Mouse (Mus musculus): ENCODE data around the gene Afap1.
A peak's percentile ranks its signal among the peaks of the same experiment; 100 is the strongest.

Gene Afap1

GRCm38 (mm10) chr5:35975681-35976080, 82.6 kb downstream of the Afap1 start:
- DNase-seq: peak; percentile 38

DNA sequence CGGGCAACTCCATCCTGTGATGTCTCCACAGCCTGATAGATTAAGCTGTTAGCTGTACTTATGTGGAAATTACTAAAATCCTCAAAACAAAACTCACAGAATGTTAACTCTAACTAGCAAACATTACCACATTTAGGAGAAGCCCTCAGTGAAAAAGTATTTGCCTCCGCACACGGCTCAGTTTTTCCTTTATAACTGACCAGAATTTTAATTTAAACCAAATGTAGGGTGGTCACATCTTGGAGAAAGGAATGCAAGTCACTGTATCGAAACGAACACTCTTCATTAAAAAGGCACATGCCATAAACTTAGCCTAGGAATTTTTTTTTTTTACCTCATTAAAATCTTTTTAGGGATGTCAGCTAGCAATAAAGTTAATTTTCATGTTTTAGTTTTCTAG, 87.4 kb downstream of the Afap1 start:
- DNase-seq: no peak

DNA sequence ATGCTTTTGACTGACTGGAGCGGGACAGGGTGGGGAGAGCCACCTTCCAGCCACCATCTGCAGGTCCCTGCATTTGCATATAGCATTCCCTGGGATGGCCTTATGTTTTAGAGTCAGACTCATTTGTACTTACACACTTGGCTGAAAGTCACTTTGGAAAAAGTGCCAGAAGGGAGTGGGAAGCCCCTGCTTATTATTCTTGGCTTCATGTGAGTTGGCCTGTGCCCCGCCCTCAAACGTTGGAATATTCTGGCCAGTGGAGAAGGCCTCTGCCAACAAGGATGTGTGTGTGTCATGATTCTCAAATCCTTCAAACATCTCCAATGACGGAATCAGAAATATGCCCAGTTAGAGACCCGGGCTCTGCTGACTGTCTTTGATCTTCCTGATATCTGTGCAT, 88.2 kb downstream of the Afap1 start:
- no peak for DNase-seq

- DNase-seq: peak; percentile 37
These were observed 88.9 kb downstream of the Afap1 start for GRCm38 (mm10) chr5:35981976-35982375.

- DNase-seq: no peak
These were observed 92.5 kb downstream of the Afap1 start for GRCm38 (mm10) chr5:35985611-35986010.

- DNase-seq: no peak
These were observed 95.0 kb downstream of the Afap1 start for GRCm38 (mm10) chr5:35988085-35988484.

GRCm38 (mm10) chr5:35989506-35989905, 96.4 kb downstream of the Afap1 start:
- DNase-seq: no peak

- DNase-seq: peak; percentile 66
These were observed 97.0 kb downstream of the Afap1 start for GRCm38 (mm10) chr5:35989986-35990735.

GRCm38 (mm10) chr5:36003797-36004196, 110.7 kb downstream of the Afap1 start:
- no peak for DNase-seq

DNA sequence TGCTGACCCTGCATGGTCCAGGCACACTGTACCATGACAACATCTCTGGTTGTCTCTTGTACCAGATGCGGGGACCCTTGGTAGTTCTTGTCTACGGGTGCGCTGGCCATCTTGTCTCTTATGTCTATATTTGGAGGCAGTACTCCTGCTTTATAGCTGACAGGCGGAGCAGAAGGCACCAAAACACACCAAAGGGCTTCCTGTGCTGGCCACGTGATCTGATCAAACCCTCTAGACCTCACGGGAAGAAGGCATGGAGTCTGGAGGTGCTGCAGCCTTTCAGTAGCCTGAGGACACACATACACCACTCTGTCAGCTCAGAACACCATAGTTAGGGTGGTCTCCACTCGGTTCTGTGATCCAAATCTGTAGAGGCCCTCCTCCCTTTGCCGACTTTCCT, 113.0 kb downstream of the Afap1 start:
- DNase-seq: no peak

- no peak for DNase-seq
These were observed 113.5 kb downstream of the Afap1 start for GRCm38 (mm10) chr5:36006586-36006985.

DNA sequence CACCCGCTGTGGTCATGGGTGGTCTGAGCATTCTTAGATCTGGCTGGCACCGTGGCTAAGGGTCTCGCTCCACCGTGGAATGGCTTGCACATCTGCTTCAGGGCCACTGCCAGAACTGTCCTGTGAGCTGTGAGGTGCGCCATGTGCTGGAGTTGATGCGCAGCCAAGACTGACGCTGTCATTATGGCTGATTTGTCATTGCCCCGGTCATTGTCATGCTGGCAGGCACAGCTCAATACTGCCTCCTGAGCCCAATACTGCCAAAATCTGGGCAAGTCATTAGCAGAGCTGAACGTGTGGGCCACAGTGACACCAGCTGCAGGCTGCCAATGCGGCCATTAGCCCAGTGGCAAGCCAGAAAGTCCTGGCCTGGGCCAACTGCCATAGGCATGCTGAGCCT, 114.5 kb downstream of the Afap1 start:
- DNase-seq: peak; percentile 29

DNA sequence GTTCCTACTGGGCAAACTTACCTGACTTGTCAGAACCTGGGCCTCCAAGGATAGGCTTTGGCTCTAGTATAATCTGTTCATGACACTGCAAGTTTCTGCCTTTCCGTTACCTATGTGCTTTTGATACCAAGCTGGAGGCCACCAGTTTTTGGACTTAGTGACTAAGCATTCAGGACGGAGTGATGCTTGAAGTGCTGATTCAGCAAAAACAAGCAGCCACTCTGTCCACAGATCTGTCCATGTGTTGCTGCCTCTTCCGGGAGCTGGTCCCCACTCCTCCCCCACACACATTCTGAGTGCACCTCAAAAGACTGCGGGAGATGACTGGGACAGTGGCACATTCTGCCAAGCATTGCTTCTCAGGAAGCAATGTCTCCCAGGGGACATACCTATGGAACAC, 116.3 kb downstream of the Afap1 start:
- DNase-seq: no peak

GRCm38 (mm10) chr5:36018366-36018765, 125.2 kb downstream of the Afap1 start:
- no peak for DNase-seq

DNA sequence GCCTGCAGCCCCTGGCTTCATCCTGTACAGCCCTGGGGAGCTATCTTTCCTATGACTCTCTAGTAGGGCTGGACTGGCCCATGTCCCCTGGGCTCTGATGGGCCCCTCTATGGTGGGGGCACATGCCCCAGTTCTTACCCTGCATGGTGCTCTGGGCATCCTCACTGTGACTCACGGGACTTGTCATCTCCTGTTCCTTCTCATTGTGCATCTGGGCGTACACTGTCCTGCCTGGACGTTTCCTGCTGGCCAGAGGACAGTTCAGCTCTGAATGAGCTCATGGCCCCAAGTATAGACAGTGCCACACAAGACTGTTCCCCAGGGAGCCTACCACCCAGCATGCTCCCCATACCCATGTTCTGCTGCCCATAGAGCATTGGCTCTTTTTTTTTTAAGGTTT, 128.0 kb downstream of the Afap1 start:
- DNase-seq: no peak

DNA sequence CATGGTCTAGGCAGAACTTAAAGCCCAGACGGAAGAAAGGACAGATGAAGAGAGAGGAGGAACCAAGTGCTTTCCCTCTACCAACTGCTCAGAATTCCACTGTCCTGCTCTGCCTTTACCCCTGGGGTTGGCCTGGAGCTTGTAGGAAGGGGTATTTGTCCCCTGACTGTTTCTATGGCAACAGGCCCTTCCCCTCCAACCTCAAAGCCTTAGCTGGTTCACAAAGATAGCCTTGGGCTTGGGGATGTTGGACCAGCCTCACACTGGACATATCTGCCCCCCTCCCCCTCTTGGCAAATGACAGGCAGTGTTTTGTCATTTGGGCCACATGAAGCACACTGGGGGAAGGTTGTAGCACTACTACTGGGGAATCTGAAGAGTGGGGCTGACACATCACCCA, 129.2 kb downstream of the Afap1 start:
- DNase-seq: no peak

DNA sequence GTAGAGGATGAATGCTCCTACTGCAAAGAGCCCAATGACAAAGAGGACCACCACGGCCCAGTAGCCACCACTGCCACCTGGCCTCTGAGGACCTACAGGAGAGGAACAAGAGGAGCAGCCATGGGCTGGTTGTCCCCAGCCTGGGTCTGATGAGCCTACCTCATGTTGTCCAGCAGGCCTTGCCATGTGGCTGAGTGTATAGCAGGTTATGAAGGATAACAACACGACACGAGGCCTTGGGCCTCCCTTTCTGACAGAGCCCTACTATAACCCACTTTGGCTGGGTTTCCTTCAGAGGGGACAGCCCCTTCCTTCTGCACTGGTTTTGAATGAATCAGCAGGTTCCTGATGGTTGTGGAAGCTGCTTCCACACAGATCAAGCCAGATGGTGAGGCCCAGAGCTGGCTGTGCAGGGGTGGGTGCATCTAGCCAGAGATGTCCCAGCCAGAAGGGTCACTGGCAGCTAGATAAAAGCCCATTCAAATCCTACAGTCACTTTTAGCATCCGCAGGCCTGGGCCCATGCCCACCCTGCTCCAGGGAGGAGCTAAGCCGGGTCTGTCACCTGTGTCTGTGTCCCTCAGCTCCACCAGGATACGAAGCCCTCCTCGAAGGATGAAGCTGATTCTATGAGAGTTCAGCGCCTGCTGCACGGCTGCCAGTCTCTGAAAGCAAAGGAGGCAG, 131.0 kb downstream of the Afap1 start:
- no peak for DNase-seq

GRCm38 (mm10) chr5:36025076-36025475, 132.0 kb downstream of the Afap1 start:
- no peak for DNase-seq

DNA sequence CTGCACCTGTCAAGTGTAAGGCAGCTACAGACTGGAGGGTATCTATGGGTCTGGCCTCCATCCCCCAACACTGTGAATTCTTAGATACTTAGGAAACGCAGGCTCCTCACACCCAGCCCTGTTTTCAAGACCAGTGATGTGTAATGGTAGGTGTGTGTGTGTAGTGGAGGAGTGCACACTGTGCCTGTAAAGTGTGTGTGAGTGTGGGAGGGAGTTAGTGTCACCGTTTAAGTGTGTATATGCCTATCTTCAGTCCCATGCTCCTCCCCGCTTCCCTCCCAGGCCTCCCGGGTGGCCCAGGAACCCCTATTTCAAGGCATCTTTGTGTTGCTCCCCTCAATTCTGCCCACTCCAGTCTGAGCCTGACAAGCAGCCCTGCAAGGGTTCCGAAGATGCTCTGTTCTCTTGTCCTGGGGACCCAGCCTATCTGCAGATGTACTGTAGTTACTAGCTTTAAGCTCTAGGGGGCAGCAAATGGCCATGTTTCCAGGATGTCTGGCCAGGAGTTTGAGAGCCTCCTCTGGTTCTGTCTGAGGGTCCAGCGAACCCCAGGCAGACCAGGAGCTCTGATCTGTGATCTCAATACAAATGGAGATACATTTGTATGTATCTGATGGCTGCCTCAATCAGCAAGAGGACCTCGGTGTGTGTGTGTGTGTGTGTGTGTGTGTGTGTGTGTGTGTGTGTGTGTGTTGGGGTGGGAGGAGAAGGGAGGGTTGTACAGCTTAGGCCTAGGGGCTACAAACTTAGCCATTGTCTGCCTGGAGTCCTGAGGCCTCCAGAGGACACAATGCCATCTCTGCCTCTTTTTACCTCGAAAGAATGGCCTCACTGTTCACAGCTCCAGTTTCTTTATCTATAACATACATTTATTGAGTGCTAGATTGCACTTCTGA, 140.7 kb downstream of the Afap1 start:
- DNase-seq: no peak

- DNase-seq: no peak
These were observed 146.5 kb downstream of the Afap1 start for GRCm38 (mm10) chr5:36039596-36039995.

GRCm38 (mm10) chr5:36040398-36041235, 147.5 kb downstream of the Afap1 start:
- no peak for DNase-seq

DNA sequence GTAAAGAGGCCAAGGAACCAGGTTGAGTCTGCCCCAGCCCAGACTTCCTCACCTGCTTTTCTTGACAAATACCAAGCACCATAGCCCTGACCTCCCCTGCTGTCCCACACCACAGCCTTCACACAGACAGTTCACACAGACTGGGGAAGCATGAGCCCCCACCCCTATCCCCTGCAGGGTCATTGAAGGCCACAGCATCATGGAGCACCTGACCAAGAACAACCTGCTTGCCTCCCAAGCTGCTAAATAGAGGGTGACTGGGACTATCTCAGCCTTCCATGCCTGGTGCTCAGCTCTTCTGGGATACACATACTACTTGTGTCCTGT, 148.1 kb downstream of the Afap1 start:
- no peak for DNase-seq

DNA sequence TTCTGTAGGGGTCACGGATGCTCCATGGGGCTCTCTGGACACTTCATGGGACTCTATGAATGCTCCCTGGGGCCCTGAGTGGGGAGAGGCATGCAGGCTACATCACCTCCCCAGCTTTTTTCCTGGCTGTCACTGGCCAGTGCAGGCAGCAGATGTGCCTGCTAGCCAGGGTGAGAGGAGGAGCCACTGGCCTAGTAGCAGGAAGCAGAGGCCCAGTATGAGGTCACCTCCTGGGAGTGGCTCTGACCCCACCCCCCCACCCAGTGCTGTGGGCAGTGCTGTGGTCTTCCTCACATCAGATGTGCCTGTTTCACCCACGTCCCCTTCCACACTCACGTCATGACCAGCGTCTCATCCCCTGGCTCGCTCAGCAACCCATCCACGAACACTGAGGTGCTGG, 148.6 kb downstream of the Afap1 start:
- no peak for DNase-seq

Measured in cerebellum, adult 11-12 months (tissue).